Mouse (Mus musculus): Measurements from ENCODE around the gene Sh2d2a.

- TF ChIP-seq POLR2A (IDR thresholded peaks at IDR 0.05; ENCODE audit: borderline replicate concordance, extremely low read depth, insufficient read depth, insufficient read length, poor library complexity, severe bottlenecking): no peak
- TF ChIP-seq CTCF (IDR thresholded peaks at IDR 0.05; ENCODE audit: borderline replicate concordance, extremely low read depth, insufficient read depth, insufficient read length): no peak
Observed at GRCm38 (mm10) chr3:87847680-87848079, 1.1 kb downstream of the Sh2d2a start.

All from brain, embryonic 14.5 days (tissue).